Mouse (Mus musculus) skeletal muscle tissue, adult 2 months (tissue): ENCODE data around the gene Parp16.

Experiments used
- DNase-seq: peaks from one replicate; pipeline ENCODE4 v3.0.0-alpha.2; 2012; ENCODE audit warnings: low read depth, low spot score

The Parp16 gene

DNA sequence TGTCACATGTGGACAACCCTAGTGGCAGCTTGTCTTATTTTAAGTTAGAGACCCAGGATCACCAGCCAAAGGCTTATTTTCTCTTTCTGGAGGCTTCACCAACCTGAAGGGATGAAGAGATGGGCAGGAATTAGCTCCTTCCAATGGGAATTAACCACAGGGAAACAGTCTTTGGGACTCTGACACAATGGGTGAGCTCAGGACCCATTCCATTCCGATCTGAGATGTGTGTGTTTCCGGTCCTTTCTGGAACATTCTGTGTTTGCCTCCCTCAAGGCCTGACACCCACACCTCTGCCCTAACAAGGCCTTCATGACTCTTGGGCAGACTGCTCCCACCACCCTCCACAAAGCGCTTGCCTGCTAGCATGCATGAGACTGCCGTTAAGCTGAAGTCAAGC is at the start of gene Parp16:
Gene Parp16 (plus strand): TSS at position 301 of the 400 bp plus-strand sequence.
- DNase-seq = no peak

GRCm38 (mm10) chr9:65146001-65146400 is 49.2 kb upstream of the Parp16 start:
- DNase-seq = no peak

GRCm38 (mm10) chr9:65148507-65148906 is 46.6 kb upstream of the Parp16 start:
- DNase-seq = no peak

DNA sequence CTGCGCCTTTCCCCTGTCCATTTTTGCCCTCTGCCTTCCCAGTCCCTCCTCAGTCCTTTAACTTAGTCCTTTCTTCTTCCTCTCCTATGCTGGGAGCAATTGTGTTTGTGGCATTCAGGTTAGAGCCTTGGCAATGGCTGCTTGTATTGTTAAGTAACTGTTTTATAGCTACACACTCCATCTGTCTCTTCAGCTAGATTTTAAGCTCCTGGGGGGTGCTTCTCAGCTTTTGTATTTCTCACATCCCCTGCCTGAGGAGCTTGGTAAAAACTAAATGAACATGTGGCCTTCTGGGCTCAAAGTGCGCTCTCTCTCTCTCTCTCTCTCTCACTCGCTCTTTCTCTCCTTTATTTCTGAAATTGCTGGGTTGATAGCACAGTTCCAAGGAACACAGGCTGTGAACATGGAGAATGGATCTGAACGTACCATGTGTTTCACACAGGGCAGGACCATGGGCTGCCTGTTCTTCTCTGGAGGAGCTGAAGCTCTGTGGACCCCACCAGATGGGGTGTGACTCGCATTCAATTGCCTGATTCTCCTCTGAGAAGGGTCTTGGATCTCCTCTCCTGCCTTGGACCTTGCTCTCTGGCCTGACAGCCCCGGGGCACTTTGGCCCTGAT is 42.3 kb upstream of the Parp16 start:
- DNase-seq = no peak

GRCm38 (mm10) chr9:65153331-65153711 is 41.8 kb upstream of the Parp16 start:
- no peak for DNase-seq

- DNase-seq = no peak
These were observed 40.3 kb upstream of the Parp16 start for GRCm38 (mm10) chr9:65154692-65155455.

- DNase-seq = no peak
These were observed 38.5 kb upstream of the Parp16 start for GRCm38 (mm10) chr9:65156604-65157003.

DNA sequence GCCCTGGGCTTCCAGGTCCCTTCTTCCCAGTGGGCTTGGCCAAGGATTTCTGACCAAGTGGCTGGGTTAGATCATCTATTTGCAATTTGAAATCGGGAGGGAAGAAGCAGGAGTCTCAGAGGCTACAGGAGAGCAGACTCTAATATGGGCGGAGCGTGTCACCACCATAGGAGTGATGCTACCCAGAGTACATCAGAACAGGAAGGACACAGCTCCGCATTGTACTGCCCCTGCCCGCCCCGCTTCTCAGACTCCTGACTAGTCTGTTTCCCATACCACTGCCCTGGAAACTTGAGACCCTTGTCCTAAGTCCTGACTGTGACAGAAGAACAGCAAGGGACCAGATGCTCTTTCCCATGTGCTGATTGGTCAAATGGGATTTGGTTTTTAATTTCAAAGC is 37.5 kb upstream of the Parp16 start:
- DNase-seq = no peak

- no peak for DNase-seq
These were observed 34.0 kb upstream of the Parp16 start for GRCm38 (mm10) chr9:65161188-65161587.

DNA sequence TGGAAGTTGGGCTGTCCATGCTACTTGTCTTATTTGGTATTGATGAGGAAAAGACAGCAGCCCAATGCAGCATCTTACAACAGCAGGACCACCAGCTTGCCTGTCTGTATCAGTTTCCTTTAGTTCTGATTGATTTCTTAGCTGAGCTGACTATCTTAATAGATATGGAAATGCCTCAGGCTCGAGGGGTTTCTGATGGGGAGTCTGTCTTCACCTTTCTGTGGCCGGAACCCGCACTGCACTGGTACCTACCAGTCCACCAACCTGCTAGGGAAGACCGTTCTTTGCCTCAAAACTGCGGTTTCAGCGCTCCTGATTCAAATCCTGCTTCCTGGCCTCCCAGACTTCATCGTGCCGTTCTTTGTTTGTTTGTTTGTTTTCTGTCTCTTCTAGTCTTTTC is 33.3 kb upstream of the Parp16 start:
- DNase-seq = no peak

GRCm38 (mm10) chr9:65162711-65163639 is 32.2 kb upstream of the Parp16 start:
- no peak for DNase-seq

- no peak for DNase-seq
These were observed 30.3 kb upstream of the Parp16 start for GRCm38 (mm10) chr9:65164870-65165269.

GRCm38 (mm10) chr9:65166386-65166785 is 28.8 kb upstream of the Parp16 start:
- DNase-seq = no peak

GRCm38 (mm10) chr9:65168534-65168933 is 26.6 kb upstream of the Parp16 start:
- no peak for DNase-seq

DNA sequence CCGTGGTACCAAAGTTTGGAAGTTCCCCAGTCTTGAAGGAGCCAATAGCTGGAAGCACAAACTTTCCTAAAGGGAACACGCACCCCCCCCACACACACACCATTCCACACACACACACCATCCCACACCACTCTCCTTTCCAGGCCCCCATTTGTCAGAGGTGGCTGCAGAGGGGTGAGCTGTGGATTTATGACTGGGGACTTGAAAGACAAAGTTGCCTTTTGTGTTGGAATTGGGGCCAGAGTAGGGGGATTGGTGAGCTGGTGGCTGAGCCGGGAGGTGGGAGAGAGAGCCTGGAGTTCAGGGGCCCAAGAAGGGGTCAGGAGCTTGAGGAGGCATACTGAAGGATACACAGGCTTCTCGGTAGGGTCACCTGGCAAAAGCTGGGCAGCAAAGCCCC is 26.2 kb upstream of the Parp16 start:
- DNase-seq = no peak

GRCm38 (mm10) chr9:65172654-65173053 is 22.5 kb upstream of the Parp16 start:
- DNase-seq = no peak

- DNase-seq = no peak
These were observed 19.8 kb upstream of the Parp16 start for GRCm38 (mm10) chr9:65175234-65175938.

GRCm38 (mm10) chr9:65175939-65176871 is 18.9 kb upstream of the Parp16 start:
- no peak for DNase-seq

GRCm38 (mm10) chr9:65177497-65177896 is 17.7 kb upstream of the Parp16 start:
- DNase-seq = no peak

DNA sequence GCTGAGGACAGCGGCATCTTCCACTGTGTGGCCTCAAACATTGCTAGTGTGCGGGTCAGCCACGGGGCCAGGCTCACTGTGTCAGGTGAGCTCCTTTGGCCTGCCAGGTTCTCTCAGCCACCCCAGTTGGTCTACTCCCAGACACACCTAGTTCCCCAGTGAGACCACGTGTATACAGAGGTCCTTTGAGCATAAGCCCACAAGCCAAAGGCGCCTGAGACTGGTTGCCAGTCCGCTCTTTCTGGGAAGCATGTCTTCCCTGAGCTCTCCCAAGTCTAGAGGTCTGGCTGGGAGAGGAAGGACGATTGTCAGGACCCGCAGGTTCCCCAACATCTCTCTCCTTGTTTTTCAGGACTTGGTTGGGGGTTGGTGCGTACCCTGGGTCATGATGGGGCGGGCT is 17.2 kb upstream of the Parp16 start:
- DNase-seq = no peak
